Mouse (Mus musculus) central nervous system, embryonic 18 days (tissue): Measurements from ENCODE around the gene Mettl7a2. TPM values are rescaled to one million over a fixed set of nuclear protein-coding genes. Genes with fewer than 3 reads are reported as not detected.

Source experiments
- polyA plus RNA-seq: library from polyadenylated mRNA; depleted of rRNA; stranded (reverse); fragments of >200 nt; gene quantifications from 2 replicates; pipeline ENCODE4 v1.2.3, GENCODE M21; 2012; rRNA removed

Mettl7a2 gene
- not detected in 2 replicates for polyA plus RNA-seq

DNA sequence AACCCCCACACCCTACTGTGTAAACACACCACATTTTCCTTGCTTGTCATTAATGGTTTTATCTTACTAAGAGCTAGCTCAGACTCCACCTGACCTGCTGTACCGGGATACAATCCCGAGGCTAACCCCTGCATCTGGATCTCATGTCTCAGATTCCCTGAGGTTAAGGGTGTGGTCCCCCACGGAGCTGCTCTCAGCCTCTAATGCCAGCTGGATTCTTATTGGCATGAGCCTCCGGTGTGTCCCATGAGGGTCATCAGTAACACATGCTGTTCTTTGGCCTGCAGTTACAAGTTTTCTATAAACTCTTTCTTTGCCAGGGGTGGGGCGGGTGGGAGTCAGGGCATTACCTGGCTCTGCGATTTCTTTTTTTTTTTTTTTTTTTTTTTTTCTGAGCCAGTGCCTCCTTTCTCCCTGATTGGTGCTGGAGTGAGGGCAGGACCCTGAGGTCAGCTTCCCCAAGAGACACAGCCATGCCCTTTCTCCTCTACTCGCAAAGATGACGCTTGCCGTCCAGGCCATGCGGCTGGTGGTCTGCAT, at the start of gene Mettl7a2, which contains the start of gene Methig1:
Gene Mettl7a2, plus strand, starts transcription at position 490 of the 540 bp plus-strand sequence.
Gene Methig1, plus strand, starts transcription at position 439 of the 540 bp plus-strand sequence.

DNA sequence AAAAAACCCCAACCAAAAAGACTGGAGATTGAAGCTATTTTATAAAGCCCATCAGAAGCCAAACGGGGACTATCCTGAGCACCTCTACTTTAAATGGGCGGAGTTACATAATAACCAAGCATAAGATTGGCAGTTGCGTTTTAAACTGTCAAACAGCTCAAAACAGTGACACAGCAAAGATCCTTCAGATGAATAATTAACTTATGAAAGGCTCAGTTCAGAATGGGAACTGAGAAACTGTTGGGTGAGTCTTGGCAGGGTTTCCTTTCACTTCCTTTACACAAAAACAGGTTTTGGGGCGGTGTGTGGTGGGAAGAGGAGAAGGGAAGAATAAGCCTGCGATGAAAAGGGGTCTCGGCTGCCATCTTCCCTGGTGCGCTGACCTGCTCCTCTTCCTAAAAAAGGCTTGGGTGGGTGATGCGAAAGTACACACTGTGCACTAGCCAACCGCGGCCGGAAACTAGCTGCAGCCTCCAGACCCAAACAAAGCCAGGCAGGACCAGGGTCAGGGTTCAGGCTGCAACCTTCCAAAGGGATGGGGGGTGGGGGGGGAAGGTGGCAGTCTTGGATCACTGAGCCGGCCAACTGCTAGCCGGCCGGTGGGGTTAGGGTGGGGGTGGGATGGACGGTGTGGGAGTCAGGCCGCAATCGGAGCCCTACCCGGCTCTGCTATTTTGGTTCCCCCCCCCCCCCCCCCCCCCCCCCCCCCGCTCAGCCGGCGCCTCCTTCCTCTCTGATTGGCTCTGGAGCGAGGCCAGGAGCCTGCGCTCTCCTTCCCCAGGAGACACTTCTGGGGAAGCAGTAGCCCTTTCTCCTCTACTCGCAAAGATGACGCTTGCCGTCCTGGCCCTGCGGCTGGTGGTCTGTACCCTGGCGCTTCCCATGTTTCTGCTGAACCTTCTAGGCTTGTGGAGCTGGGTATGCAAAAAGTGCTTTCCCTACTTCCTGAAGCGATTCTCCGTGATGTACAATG, 48.7 kb upstream of the Mettl7a2 start, which contains the start of gene Mettl7a1:
Gene Mettl7a1, plus strand, starts transcription at position 122 of the 973 bp plus-strand sequence.

DNA sequence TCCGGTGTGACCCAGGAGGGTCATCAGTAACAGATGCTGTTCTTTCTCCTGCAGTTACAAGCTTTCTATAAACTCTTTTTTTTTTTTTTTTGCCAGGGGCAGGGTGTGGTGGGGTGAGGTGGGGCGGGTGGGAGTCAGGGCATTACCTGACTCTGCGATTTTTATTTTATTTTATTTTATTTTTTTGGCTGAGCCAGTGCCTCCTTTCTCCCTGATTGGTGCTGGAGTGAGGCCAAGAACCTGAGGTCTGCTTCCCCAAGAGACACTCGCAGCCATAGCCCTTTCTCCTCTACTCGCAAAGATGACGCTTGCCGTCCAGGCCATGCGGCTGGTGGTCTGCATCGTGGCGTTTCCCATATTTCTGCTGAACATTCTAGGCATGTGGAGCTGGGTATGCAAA, 18.4 kb upstream of the Mettl7a2 start, which contains the start of gene Mettl7a3:
Gene Mettl7a3, plus strand, starts transcription at position 301 of the 400 bp plus-strand sequence.

DNA sequence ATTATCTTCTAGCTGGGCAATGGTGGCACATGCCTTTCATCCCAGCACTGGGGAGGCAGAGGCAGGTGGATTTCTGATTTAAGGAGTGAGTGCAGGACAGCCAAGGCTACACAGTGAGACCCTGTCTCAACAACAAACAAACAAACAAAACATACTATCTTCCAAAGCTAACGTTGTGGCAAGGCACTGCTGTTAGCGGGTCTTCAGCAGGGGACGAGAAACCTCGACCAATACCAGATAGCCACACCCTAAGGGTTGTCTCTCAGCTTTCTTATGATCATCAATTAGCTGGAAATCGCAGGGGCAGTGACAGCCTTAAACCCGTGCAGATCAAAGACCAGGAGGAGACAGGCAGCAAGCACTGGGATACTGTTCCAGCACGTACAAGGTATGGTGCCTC, 11.2 kb downstream of the Mettl7a2 start, which contains the start of gene Higd1c:
Gene Higd1c, plus strand, starts transcription at position 301 of the 400 bp plus-strand sequence.

Other genes with a start within 250 kb of the Mettl7a2 start
- gene Atf1, start 125.4 kb upstream of the Mettl7a2 start, polyA plus RNA-seq = 11.9 and 12.7 TPM in 2 replicates
- gene Tmprss12, start 72.4 kb upstream of the Mettl7a2 start, polyA plus RNA-seq = not detected in 2 replicates
- gene Mettl7a1, start 49.1 kb upstream of the Mettl7a2 start, polyA plus RNA-seq = 10.0 and 10.4 TPM in 2 replicates
- 0.05 and 0.09 TPM in 2 replicates for gene Mettl7a3, start 18.3 kb upstream of the Mettl7a2 start, polyA plus RNA-seq
- gene Methig1, start 51 bp upstream of the Mettl7a2 start, polyA plus RNA-seq = not detected in 2 replicates
- not detected in 2 replicates for gene Higd1c, start 11.3 kb downstream of the Mettl7a2 start, polyA plus RNA-seq
- gene Gm5475, start 68.9 kb downstream of the Mettl7a2 start, polyA plus RNA-seq = 0.03 TPM in 1 of 2 replicates, not detected in the other
- 43.8 and 44.8 TPM in 2 replicates for gene Slc11a2, start 71.9 kb downstream of the Mettl7a2 start, polyA plus RNA-seq
- gene Letmd1, start 115.8 kb downstream of the Mettl7a2 start, polyA plus RNA-seq = 82.2 and 85.7 TPM in 2 replicates
- gene Csrnp2, start 142.3 kb downstream of the Mettl7a2 start, polyA plus RNA-seq = 36.0 and 37.7 TPM in 2 replicates
- 26.2 and 26.5 TPM in 2 replicates for gene Tfcp2, start 198.8 kb downstream of the Mettl7a2 start, polyA plus RNA-seq
- gene Pou6f1, start 246.8 kb downstream of the Mettl7a2 start, polyA plus RNA-seq = 69.9 and 81.7 TPM in 2 replicates